Mouse (Mus musculus): Measurements from ENCODE around the gene Cd300ld5. TPM values are rescaled to one million over a fixed set of nuclear protein-coding genes. Genes with fewer than 3 reads are reported as not detected.
"Not testable (repeated sequence)": the region's sequence is repeated elsewhere in the genome, so short reads cannot be mapped to it uniquely, and the experiment has no call there.

The Cd300ld5 gene
- total RNA-seq, 2 experiments from 2014 or later, result 0.55 to 0.60 TPM

GRCm38 (mm10) chr11:115052991-115053390 is 15.4 kb upstream of the Cd300ld5 start:
- intact Hi-C loops (cut with DNase I), result loop anchor here (10.0 kb wide), 2 partner anchors 238 to 308 kb away; no protein-coding TSS in a partner anchor
- DNase-seq (ENCODE audit: low spot score in 2 of 2), result no peak

- DNase-seq (ENCODE audit: low spot score in 2 of 2), result no peak
- intact Hi-C loops (cut with DNase I), result loop anchor here (10.0 kb wide), 2 partner anchors 237 to 307 kb away; no protein-coding TSS in a partner anchor
Measured at GRCm38 (mm10) chr11:115052206-115052605, 14.6 kb upstream of the Cd300ld5 start.

GRCm38 (mm10) chr11:115049282-115049895 is 11.8 kb upstream of the Cd300ld5 start:
- DNase-seq (ENCODE audit: low spot score in 2 of 2), result peak in 1 of 2 experiments; percentile 39

GRCm38 (mm10) chr11:115048259-115048658 is 10.7 kb upstream of the Cd300ld5 start, which contains the start of gene Cd300ld3:
Gene Cd300ld3, minus strand, starts transcription at chr11:115048409.
- DNase-seq (ENCODE audit: low spot score in 2 of 2), result no peak
- intact Hi-C loops (cut with DNase I), result loop anchor here (10.0 kb wide), 1 partner anchor 173 kb away; no protein-coding TSS in a partner anchor

More at GRCm38 (mm10) chr11:115049282-115049895, 11.8 kb upstream of the Cd300ld5 start:
- intact Hi-C loops (cut with DNase I), result loop anchor here (10.0 kb wide), 1 partner anchor 175 kb away; no protein-coding TSS in a partner anchor

- DNase-seq (ENCODE audit: low spot score in 2 of 2); intact Hi-C loops (cut with DNase I): not testable (repeated sequence)
Measured at GRCm38 (mm10) chr11:115026912-115027311, 10.7 kb downstream of the Cd300ld5 start, which contains the start of gene Cd300ld4. Gene Cd300ld4, minus strand, starts transcription at chr11:115027012.

GRCm38 (mm10) chr11:115016093-115016492 is 21.5 kb downstream of the Cd300ld5 start, which contains the start of gene Cd300ld2:
Gene Cd300ld2, minus strand, starts transcription at chr11:115016193.
- intact Hi-C loops (cut with DNase I); DNase-seq (ENCODE audit: low spot score in 2 of 2): not testable (repeated sequence)

GRCm38 (mm10) chr11:115004070-115004469 is 33.5 kb downstream of the Cd300ld5 start:
- DNase-seq (ENCODE audit: low spot score in 2 of 2), result peak; percentile 4 to 9
- intact Hi-C loops (cut with DNase I), result no loop called here

- peak in 1 of 2 experiments; percentile 2 for DNase-seq (ENCODE audit: low spot score in 2 of 2)
- intact Hi-C loops (cut with DNase I), result loop anchor here (2.0 kb wide), 1 partner anchor 41 kb away; no protein-coding TSS in a partner anchor
Measured at GRCm38 (mm10) chr11:115001474-115002040, 36.0 kb downstream of the Cd300ld5 start, which contains the start of gene Cd300c2. Gene Cd300c2, minus strand, starts transcription at chr11:115001880.

- no peak for DNase-seq (ENCODE audit: low spot score in 2 of 2)
- intact Hi-C loops (cut with DNase I), result loop anchor here (5.0 kb wide), 1 partner anchor 138 kb away; no protein-coding TSS in a partner anchor
Measured at GRCm38 (mm10) chr11:114989793-114990192, 47.8 kb downstream of the Cd300ld5 start, which contains the start of gene Cd300ld. Gene Cd300ld, minus strand, starts transcription at chr11:114989922.

GRCm38 (mm10) chr11:114981866-114982265 is 55.7 kb downstream of the Cd300ld5 start:
- intact Hi-C loops (cut with DNase I), result no loop called here
- peak in 1 of 2 experiments; percentile 69 for DNase-seq (ENCODE audit: low spot score in 2 of 2)

Other genes starting within 250 kb of the Cd300ld5 start
- 10 to 100 TPM; 35.6 to 39.8 TPM for gene Btbd17, start 241.8 kb downstream of the Cd300ld5 start, total RNA-seq (2021)
- gene Gpr142, start 238.8 kb downstream of the Cd300ld5 start, total RNA-seq (2021), result not detected
- 1 to 10 TPM; 4.2 to 6.4 TPM for gene Gprc5c, start 186.6 kb downstream of the Cd300ld5 start, total RNA-seq (2021)
- under 1 TPM; 0.37 to 0.55 TPM for gene Cd300a, start 147.7 kb downstream of the Cd300ld5 start, total RNA-seq (2021)
- gene Cd300lb, start 103.4 kb downstream of the Cd300ld5 start, total RNA-seq (2021), result not detected
- gene Cd300c, start 68.6 kb downstream of the Cd300ld5 start, total RNA-seq (2021), result not detected
- not detected for gene Cd300ld, start 47.8 kb downstream of the Cd300ld5 start, total RNA-seq (2021)
- gene Cd300c2, start 35.9 kb downstream of the Cd300ld5 start, total RNA-seq (2021), result 1 to 10 TPM; 2.8 to 3.0 TPM
- not detected for gene Cd300ld2, start 21.6 kb downstream of the Cd300ld5 start, total RNA-seq (2021)
- gene Cd300ld4, start 10.8 kb downstream of the Cd300ld5 start, total RNA-seq (2021), result under 1 TPM in 1 of 2 experiments, not detected in 1; 0.55 TPM
- gene Cd300ld3, start 10.6 kb upstream of the Cd300ld5 start, total RNA-seq (2021), result under 1 TPM in 1 of 2 experiments, not detected in 1; 0.60 TPM
- gene Cd300e, start 24.4 kb upstream of the Cd300ld5 start, total RNA-seq (2021), result not detected
- gene Rab37, start 53.7 kb upstream of the Cd300ld5 start, total RNA-seq (2021), result under 1 TPM; 0.76 to 0.99 TPM
- under 1 TPM; 0.16 to 0.41 TPM for gene Cd300lf, start 96.2 kb upstream of the Cd300ld5 start, total RNA-seq (2021)
- 10 to 100 TPM; 79.2 to 86.5 TPM for gene Slc9a3r1, start 125.6 kb upstream of the Cd300ld5 start, total RNA-seq (2021)
- 10 to 100 TPM; 15.8 to 18.2 TPM for gene Tmem104, start 149.7 kb upstream of the Cd300ld5 start, total RNA-seq (2021)
- gene Nat9, start 150.1 kb upstream of the Cd300ld5 start, total RNA-seq (2021), result 10 to 100 TPM; 20.1 to 22.3 TPM
- gene Grin2c, start 229.5 kb upstream of the Cd300ld5 start, total RNA-seq (2021), result 10 to 100 TPM; 41.0 to 42.0 TPM
- 10 to 100 TPM; 14.5 to 17.4 TPM for gene Fdxr, start 239.3 kb upstream of the Cd300ld5 start, total RNA-seq (2021)

Data from left cerebral cortex, postnatal 25 days (tissue).